Mouse (Mus musculus) lung, postnatal 0 days (tissue): ENCODE measurements at regions not wholly inside any gene's neighbourhood (a gene's known extent, or its start where the extent isn't known, plus 50 kb on each side); places are given as distances from the start of the nearest gene placed in this dataset.

Source experiments
- CTCF ChIP-seq: IDR thresholded peaks from 2 replicates; pipeline ENCODE4 v1.5.1; 2016; ENCODE audit warnings: antibody characterized with exemption, mild to moderate bottlenecking
- EP300 ChIP-seq: IDR thresholded peaks from 2 replicates; pipeline ENCODE4 v1.6.1; 2016; ENCODE audit warnings: antibody characterized with exemption, mild to moderate bottlenecking, control low read depth

DNA sequence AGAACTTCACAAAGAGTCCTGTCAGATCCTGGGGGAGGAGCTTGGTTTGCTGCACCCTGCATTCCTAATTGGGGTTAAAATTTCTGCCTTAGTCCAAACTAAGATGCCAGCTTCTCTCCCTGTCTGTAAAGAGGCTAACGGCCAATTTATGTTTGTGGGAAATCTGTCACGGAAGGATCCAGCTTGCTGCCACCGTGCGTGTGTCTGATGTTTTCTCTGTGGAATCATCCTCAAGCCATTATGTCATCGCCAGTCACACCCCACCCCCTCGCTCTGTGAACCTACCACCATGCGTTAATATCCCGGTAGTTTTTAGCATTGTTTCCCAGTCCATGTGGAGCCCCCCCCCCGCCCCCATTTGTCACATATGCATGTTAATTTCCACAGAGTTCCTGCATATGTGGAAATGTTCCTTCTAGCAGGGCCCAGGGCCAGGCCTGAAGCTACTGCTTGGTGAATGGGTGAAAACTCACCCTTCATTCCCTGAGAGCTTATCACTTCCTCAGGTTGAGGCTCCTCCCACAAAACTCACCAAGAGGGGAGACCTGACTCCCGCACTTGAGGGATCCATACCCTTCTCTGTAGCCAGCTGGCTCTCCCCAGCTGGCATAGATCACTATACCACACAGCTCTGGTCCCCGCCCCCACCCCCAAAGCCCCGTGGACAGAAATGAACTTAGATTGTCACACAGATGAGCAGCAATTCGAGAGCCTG, 233.4 kb downstream of the Bcl11b start:
- TF ChIP-seq CTCF (no peak), EP300 (no peak)
